Mouse (Mus musculus) left cerebral cortex, adult 11 months (tissue): Measurements from ENCODE around the gene Olfr463.

Source experiments
- DNase-seq: peaks from one replicate; pipeline ENCODE4 v3.0.0; 2022; ENCODE audit warnings: low spot score

Gene Olfr463

DNA sequence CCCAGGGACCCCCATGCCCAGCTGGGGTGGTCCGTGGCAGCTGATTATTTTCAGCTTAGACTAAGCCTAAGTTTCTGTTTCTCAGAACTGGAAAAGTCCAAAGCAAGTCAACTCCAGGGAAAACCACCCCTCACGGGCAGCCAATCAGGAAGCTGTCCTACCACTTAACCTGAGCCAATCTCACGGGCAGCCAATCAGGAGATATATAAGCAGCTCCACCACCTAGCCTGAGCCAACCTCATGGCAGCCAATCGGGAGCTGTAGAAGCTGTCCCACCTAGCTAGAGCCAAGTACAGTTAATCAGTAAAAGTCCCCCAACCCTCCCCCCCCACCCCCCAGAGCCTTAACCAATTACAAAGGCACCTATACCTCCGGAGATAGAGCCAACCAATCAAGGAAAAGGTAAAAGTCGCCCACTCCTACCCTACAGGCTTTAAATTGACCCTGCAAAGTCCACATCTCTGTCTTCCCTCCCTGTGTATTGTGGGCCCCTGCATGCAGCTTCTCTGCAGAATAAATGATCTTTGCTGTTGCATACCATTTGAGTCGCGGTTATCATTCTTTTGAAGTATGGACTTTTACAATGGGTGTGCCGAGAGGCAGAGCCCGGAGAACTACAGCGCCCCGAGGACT is 50.1 kb downstream of the Olfr463 start:
- no peak for DNase-seq
